Mouse (Mus musculus) CH12.LX (cell line): ENCODE results near the gene Lce3a.

ENCODE experiments used
- CHD2 ChIP-seq: IDR thresholded peaks from 2 replicates; pipeline ENCODE4 v1.6.1; 2011; ENCODE audit warnings: low read length, improper control_type of control experiment
- CTCF ChIP-seq, 2 experiments: IDR thresholded peaks in 1 of 2; conservative IDR thresholded peaks in 1 of 2; 2 replicates each; pipeline ENCODE4 v1.5.1; 2011 to 2012; ENCODE audit warnings: low read depth in 2 of 2, low read length in 2 of 2, improper control_type of control experiment in 1 of 2, inconsistent platforms in 1 of 2, mild to moderate bottlenecking in 1 of 2, moderate library complexity in 1 of 2
- ELF1 ChIP-seq: IDR thresholded peaks from 2 replicates; pipeline ENCODE4 v1.6.1; 2014; ENCODE audit warnings: low read depth, mild to moderate bottlenecking, inconsistent platforms, low read length, improper control_type of control experiment
- EP300 ChIP-seq: IDR thresholded peaks from 2 replicates; pipeline ENCODE4 v1.6.1; 2011; ENCODE audit warnings: low read length, improper control_type of control experiment
- JUND ChIP-seq: conservative IDR thresholded peaks from 2 replicates; pipeline ENCODE4 v1.6.1; 2011; ENCODE audit warnings: low read depth, low read length, improper control_type of control experiment
- MAFK ChIP-seq: IDR thresholded peaks from 2 replicates; pipeline ENCODE4 v1.6.1; 2011; ENCODE audit warnings: low read length, improper control_type of control experiment; ENCODE audit not compliant: insufficient replicate concordance
- MAX ChIP-seq: IDR thresholded peaks from 2 replicates; pipeline ENCODE4 v1.6.1; 2011; ENCODE audit warnings: low read length, improper control_type of control experiment
- MYC ChIP-seq: IDR thresholded peaks from 2 replicates; pipeline ENCODE4 v1.6.1; 2011; ENCODE audit warnings: low read depth, mild to moderate bottlenecking, improper control_type of control experiment, low read length
- POLR2A ChIP-seq: IDR thresholded peaks from 2 replicates; pipeline ENCODE4 v1.6.1; 2011; ENCODE audit warnings: low read depth, mild to moderate bottlenecking, improper control_type of control experiment, low read length
- SMC3 ChIP-seq: IDR thresholded peaks from 2 replicates; pipeline ENCODE4 v1.6.1; 2011; ENCODE audit warnings: low read depth, low read length, improper control_type of control experiment
- ZC3H11A ChIP-seq: IDR thresholded peaks from 2 replicates; pipeline ENCODE4 v1.6.1; 2012; ENCODE audit warnings: low read depth, mild to moderate bottlenecking, inconsistent platforms, low read length, improper control_type of control experiment

DNA sequence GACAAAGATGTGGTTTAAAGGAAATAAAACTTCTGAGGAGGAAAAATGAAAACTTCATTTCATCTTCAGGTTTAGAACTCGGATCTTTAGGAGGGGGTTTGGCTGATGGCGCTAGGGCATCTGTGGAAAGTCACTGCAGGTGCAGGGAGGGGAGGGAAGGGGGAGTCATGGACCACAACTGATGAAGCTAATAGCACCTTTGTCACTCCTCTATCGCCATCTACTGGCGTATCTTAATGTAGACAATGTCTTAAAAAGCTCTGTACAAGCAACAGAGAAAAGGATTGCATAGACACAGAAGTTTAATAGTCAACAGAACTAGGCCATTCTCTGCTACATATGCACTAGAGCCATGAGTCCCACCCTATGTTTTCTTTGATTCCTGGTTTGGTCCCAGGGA lies 22.4 kb downstream of the Lce3a start:
- TF ChIP-seq CTCF (conservative IDR thresholded peaks at IDR 0.05 in 1 of 2, IDR thresholded peaks at IDR 0.05 in 1 of 2; ENCODE audit: low read depth in 2 of 2, low read length in 2 of 2) = peak; percentile 26 to 41; a peak in 3 of 4 replicates
- no peak for TF ChIP-seq MAFK
- no peak for TF ChIP-seq SMC3
- no peak for TF ChIP-seq MAX
- TF ChIP-seq POLR2A = no peak
- TF ChIP-seq ZC3H11A = no peak
- no peak for TF ChIP-seq ELF1
- no peak for TF ChIP-seq CHD2
- no peak for TF ChIP-seq EP300
- TF ChIP-seq MYC = no peak
- no peak for TF ChIP-seq JUND
